Mouse (Mus musculus): ENCODE data around the gene Lin28a. TPM values are rescaled to one million over a fixed set of nuclear protein-coding genes. Genes with fewer than 3 reads are reported as not detected.

The Lin28a gene
- total and polyA plus RNA-seq, 3 experiments: 0.11 TPM; not detected in 2

GRCm38 (mm10) chr4:133967138-133967865 lies 51.3 kb downstream of the Lin28a start:
- peaks cover 69% of the 10 kb centered on the region for H3K36me3 ChIP-seq (replicated peaks)
- peaks cover 40% of the 10 kb centered on the region for H3K4me1 ChIP-seq (ENCODE audit: insufficient read depth, low read depth, low read length)
- peak overlapping the region; percentile 78 for H3K4me3 ChIP-seq (ENCODE audit: low read depth, low read length)
- no peaks in the 10 kb centered on the region for H3K27me3 ChIP-seq (ENCODE audit: insufficient read depth, low read length)
- no peak for TF ChIP-seq GATA1 (IDR thresholded peaks at IDR 0.05; ENCODE audit: borderline replicate concordance, low read length)
- no peak for TF ChIP-seq CTCF (IDR thresholded peaks at IDR 0.05; ENCODE audit: low read depth, low read length)
- TF ChIP-seq TAL1 (conservative IDR thresholded peaks at IDR 0.05; ENCODE audit: low read depth, low read length): no peak
- TF ChIP-seq POLR2AphosphoS5 (IDR thresholded peaks at IDR 0.05; ENCODE audit: insufficient replicate concordance, low read depth, low read length): no peak
- TF ChIP-seq GATA2 (IDR thresholded peaks at IDR 0.05; ENCODE audit: borderline replicate concordance, low read depth, low read length): no peak
- peak; percentile 57 for ATAC-seq (ENCODE audit: extremely low read depth, insufficient number of reproducible peaks, low FRiP score, poor library complexity, severe bottlenecking)
- no peaks in the 10 kb centered on the region for H3K9me3 ChIP-seq (replicated peaks)
- DNase-seq (ENCODE audit: low spot score): peak; percentile 90

- H3K4me3 ChIP-seq (ENCODE audit: low read depth, low read length): peak overlapping the region; percentile 78
- ATAC-seq (ENCODE audit: extremely low read depth, insufficient number of reproducible peaks, low FRiP score, poor library complexity, severe bottlenecking): no peak
- H3K9me3 ChIP-seq (replicated peaks): no peaks in the 10 kb centered on the region
- no peak for DNase-seq (ENCODE audit: low spot score)
- no peaks in the 10 kb centered on the region for H3K27me3 ChIP-seq (ENCODE audit: insufficient read depth, low read length)
- TF ChIP-seq GATA1 (IDR thresholded peaks at IDR 0.05; ENCODE audit: borderline replicate concordance, low read length): no peak
- TF ChIP-seq CTCF (IDR thresholded peaks at IDR 0.05; ENCODE audit: low read depth, low read length): no peak
- TF ChIP-seq GATA2 (IDR thresholded peaks at IDR 0.05; ENCODE audit: borderline replicate concordance, low read depth, low read length): no peak
- TF ChIP-seq POLR2AphosphoS5 (IDR thresholded peaks at IDR 0.05; ENCODE audit: insufficient replicate concordance, low read depth, low read length): no peak
- TF ChIP-seq TAL1 (conservative IDR thresholded peaks at IDR 0.05; ENCODE audit: low read depth, low read length): no peak
- H3K36me3 ChIP-seq (replicated peaks): peaks cover 60% of the 10 kb centered on the region
- peaks cover 40% of the 10 kb centered on the region for H3K4me1 ChIP-seq (ENCODE audit: insufficient read depth, low read depth, low read length)
Observed at GRCm38 (mm10) chr4:133966271-133966940, 52.2 kb downstream of the Lin28a start.

GRCm38 (mm10) chr4:133962566-133962965 lies 56.1 kb downstream of the Lin28a start:
- Histone ChIP-seq H3K4me1 (ENCODE audit: insufficient read depth, low read depth, low read length) (peaks cover 15% of the 10 kb centered on the region), H3K9me3 (replicated peaks) (no peaks in the 10 kb centered on the region), H3K4me3 (ENCODE audit: low read depth, low read length) (no peak overlapping the region), H3K27me3 (ENCODE audit: insufficient read depth, low read length) (no peaks in the 10 kb centered on the region), H3K36me3 (replicated peaks) (peaks cover 39% of the 10 kb centered on the region)
- no peak for TF ChIP-seq GATA2 (IDR thresholded peaks at IDR 0.05; ENCODE audit: borderline replicate concordance, low read depth, low read length)
- TF ChIP-seq TAL1 (conservative IDR thresholded peaks at IDR 0.05; ENCODE audit: low read depth, low read length): no peak
- TF ChIP-seq GATA1 (IDR thresholded peaks at IDR 0.05; ENCODE audit: borderline replicate concordance, low read length): no peak
- no peak for TF ChIP-seq POLR2AphosphoS5 (IDR thresholded peaks at IDR 0.05; ENCODE audit: insufficient replicate concordance, low read depth, low read length)
- TF ChIP-seq CTCF (IDR thresholded peaks at IDR 0.05; ENCODE audit: low read depth, low read length): no peak
- no peak for ATAC-seq (ENCODE audit: extremely low read depth, insufficient number of reproducible peaks, low FRiP score, poor library complexity, severe bottlenecking)
- no peak for DNase-seq (ENCODE audit: low spot score)

GRCm38 (mm10) chr4:133958884-133959283 lies 59.8 kb downstream of the Lin28a start:
- TF ChIP-seq TAL1 (conservative IDR thresholded peaks at IDR 0.05; ENCODE audit: low read depth, low read length) (no peak), GATA2 (IDR thresholded peaks at IDR 0.05; ENCODE audit: borderline replicate concordance, low read depth, low read length) (no peak), POLR2AphosphoS5 (IDR thresholded peaks at IDR 0.05; ENCODE audit: insufficient replicate concordance, low read depth, low read length) (no peak), GATA1 (IDR thresholded peaks at IDR 0.05; ENCODE audit: borderline replicate concordance, low read length) (no peak)
- H3K27me3 ChIP-seq (ENCODE audit: insufficient read depth, low read length): no peaks in the 10 kb centered on the region; the same call in 1 of the 2 replicates
- H3K4me1 ChIP-seq (ENCODE audit: insufficient read depth, low read depth, low read length): no peaks in the 10 kb centered on the region
- DNase-seq (ENCODE audit: low spot score) (no peak), ATAC-seq (ENCODE audit: extremely low read depth, insufficient number of reproducible peaks, low FRiP score, poor library complexity, severe bottlenecking) (no peak)
- no peaks in the 10 kb centered on the region for H3K9me3 ChIP-seq (replicated peaks)
- H3K36me3 ChIP-seq (replicated peaks): peaks cover 15% of the 10 kb centered on the region
- no peak overlapping the region for H3K4me3 ChIP-seq (ENCODE audit: low read depth, low read length)

- no peaks in the 10 kb centered on the region for H3K36me3 ChIP-seq (replicated peaks)
- no peaks in the 10 kb centered on the region for H3K4me1 ChIP-seq (ENCODE audit: insufficient read depth, low read depth, low read length)
- ATAC-seq (ENCODE audit: extremely low read depth, insufficient number of reproducible peaks, low FRiP score, poor library complexity, severe bottlenecking): no peak
- H3K27me3 ChIP-seq (ENCODE audit: insufficient read depth, low read length): peaks cover under 1% of the 10 kb centered on the region
- no peak overlapping the region for H3K4me3 ChIP-seq (ENCODE audit: low read depth, low read length)
- DNase-seq (ENCODE audit: low spot score): no peak
- no peaks in the 10 kb centered on the region for H3K9me3 ChIP-seq (replicated peaks)
- TF ChIP-seq CTCF (IDR thresholded peaks at IDR 0.05; ENCODE audit: low read depth, low read length) (no peak), GATA1 (IDR thresholded peaks at IDR 0.05; ENCODE audit: borderline replicate concordance, low read length) (no peak), GATA2 (IDR thresholded peaks at IDR 0.05; ENCODE audit: borderline replicate concordance, low read depth, low read length) (no peak), TAL1 (conservative IDR thresholded peaks at IDR 0.05; ENCODE audit: low read depth, low read length) (no peak), POLR2AphosphoS5 (IDR thresholded peaks at IDR 0.05; ENCODE audit: insufficient replicate concordance, low read depth, low read length) (no peak)
Observed at GRCm38 (mm10) chr4:133956358-133956757, 62.3 kb downstream of the Lin28a start.

Other genes with a start within 250 kb of the Lin28a start
- gene Rps6ka1, start 131.0 kb downstream of the Lin28a start, total RNA-seq (2014; fragmentation: Nextera tagmentation): 27.3 and 29.6 TPM in 2 replicates
- 29.7 and 35.9 TPM in 2 replicates for gene Rps6ka1, start 131.0 kb downstream of the Lin28a start, total RNA-seq (2017)
- gene Rps6ka1, start 131.0 kb downstream of the Lin28a start, polyA plus RNA-seq (2012): 22.3 and 27.4 TPM in 2 replicates
- 313 and 359 TPM in 2 replicates for gene Hmgn2, start 50.2 kb downstream of the Lin28a start, total RNA-seq (2014; fragmentation: Nextera tagmentation)
- gene Hmgn2, start 50.2 kb downstream of the Lin28a start, total RNA-seq (2017): 127 and 148 TPM in 2 replicates
- 595 and 658 TPM in 2 replicates for gene Hmgn2, start 50.2 kb downstream of the Lin28a start, polyA plus RNA-seq (2012)
- gene Dhdds, start 17.9 kb downstream of the Lin28a start, total RNA-seq (2014; fragmentation: Nextera tagmentation): 21.1 and 21.7 TPM in 2 replicates
- 12.5 and 13.4 TPM in 2 replicates for gene Dhdds, start 17.9 kb downstream of the Lin28a start, total RNA-seq (2017)
- 14.5 and 14.9 TPM in 2 replicates for gene Dhdds, start 17.9 kb downstream of the Lin28a start, polyA plus RNA-seq (2012)
- gene Zfp683, start 35.0 kb upstream of the Lin28a start, total RNA-seq (2014; fragmentation: Nextera tagmentation): not detected in 2 replicates
- gene Zfp683, start 35.0 kb upstream of the Lin28a start, total RNA-seq (2017): not detected in 2 replicates
- not detected in 2 replicates for gene Zfp683, start 35.0 kb upstream of the Lin28a start, polyA plus RNA-seq (2012)
- 0.29 TPM in 1 of 2 replicates, not detected in the other for gene Crybg2, start 42.0 kb upstream of the Lin28a start, total RNA-seq (2014; fragmentation: Nextera tagmentation)
- 0.12 and 0.60 TPM in 2 replicates for gene Crybg2, start 42.0 kb upstream of the Lin28a start, total RNA-seq (2017)
- gene Crybg2, start 42.0 kb upstream of the Lin28a start, polyA plus RNA-seq (2012): 0.46 and 0.83 TPM in 2 replicates
- gene Cd52, start 76.2 kb upstream of the Lin28a start, total RNA-seq (2014; fragmentation: Nextera tagmentation): 1.7 and 2.0 TPM in 2 replicates
- gene Cd52, start 76.2 kb upstream of the Lin28a start, total RNA-seq (2017): 17.5 and 21.1 TPM in 2 replicates
- gene Cd52, start 76.2 kb upstream of the Lin28a start, polyA plus RNA-seq (2012): 1.0 and 1.3 TPM in 2 replicates
- gene Ubxn11, start 83.7 kb upstream of the Lin28a start, total RNA-seq (2014; fragmentation: Nextera tagmentation): 6.0 and 13.8 TPM in 2 replicates
- gene Ubxn11, start 83.7 kb upstream of the Lin28a start, total RNA-seq (2017): 3.4 and 3.9 TPM in 2 replicates
- gene Ubxn11, start 83.7 kb upstream of the Lin28a start, polyA plus RNA-seq (2012): 11.3 and 13.2 TPM in 2 replicates
- 76.6 and 110 TPM in 2 replicates for gene Sh3bgrl3, start 109.9 kb upstream of the Lin28a start, total RNA-seq (2014; fragmentation: Nextera tagmentation)
- 98.4 and 105 TPM in 2 replicates for gene Sh3bgrl3, start 109.9 kb upstream of the Lin28a start, total RNA-seq (2017)
- gene Sh3bgrl3, start 109.9 kb upstream of the Lin28a start, polyA plus RNA-seq (2012): 111 and 202 TPM in 2 replicates
- 31.4 and 41.7 TPM in 2 replicates for gene Cep85, start 168.3 kb upstream of the Lin28a start, total RNA-seq (2014; fragmentation: Nextera tagmentation)
- gene Cep85, start 168.3 kb upstream of the Lin28a start, total RNA-seq (2017): 47.4 and 64.4 TPM in 2 replicates
- gene Cep85, start 168.3 kb upstream of the Lin28a start, polyA plus RNA-seq (2012): 54.9 and 81.9 TPM in 2 replicates
- gene Gm7534, start 184.2 kb upstream of the Lin28a start, total RNA-seq (2014; fragmentation: Nextera tagmentation): not detected in 2 replicates
- gene Gm7534, start 184.2 kb upstream of the Lin28a start, total RNA-seq (2017): 0.05 TPM in 1 of 2 replicates, not detected in the other
- gene Gm7534, start 184.2 kb upstream of the Lin28a start, polyA plus RNA-seq (2012): not detected in 2 replicates
- gene Catsper4, start 208.5 kb upstream of the Lin28a start, total RNA-seq (2014; fragmentation: Nextera tagmentation): not detected in 2 replicates
- not detected in 2 replicates for gene Catsper4, start 208.5 kb upstream of the Lin28a start, total RNA-seq (2017)
- not detected in 2 replicates for gene Catsper4, start 208.5 kb upstream of the Lin28a start, polyA plus RNA-seq (2012)
- not detected in 2 replicates for gene Cnksr1, start 219.6 kb upstream of the Lin28a start, total RNA-seq (2014; fragmentation: Nextera tagmentation)
- 0.44 TPM in 1 of 2 replicates, not detected in the other for gene Cnksr1, start 219.6 kb upstream of the Lin28a start, total RNA-seq (2017)
- 0.03 TPM in 1 of 2 replicates, not detected in the other for gene Cnksr1, start 219.6 kb upstream of the Lin28a start, polyA plus RNA-seq (2012)
- gene E130218I03Rik, start 224.8 kb upstream of the Lin28a start, total RNA-seq (2014; fragmentation: Nextera tagmentation): not detected in 2 replicates
- 0.16 and 0.23 TPM in 2 replicates for gene E130218I03Rik, start 224.8 kb upstream of the Lin28a start, total RNA-seq (2017)
- 0.11 and 0.19 TPM in 2 replicates for gene E130218I03Rik, start 224.8 kb upstream of the Lin28a start, polyA plus RNA-seq (2012)
- 9.0 and 10.2 TPM in 2 replicates for gene Zfp593, start 226.8 kb upstream of the Lin28a start, total RNA-seq (2014; fragmentation: Nextera tagmentation)
- gene Zfp593, start 226.8 kb upstream of the Lin28a start, total RNA-seq (2017): 9.8 and 10.7 TPM in 2 replicates
- gene Zfp593, start 226.8 kb upstream of the Lin28a start, polyA plus RNA-seq (2012): 41.8 and 52.9 TPM in 2 replicates
- gene Gm30191, start 228.1 kb upstream of the Lin28a start, total RNA-seq (2014; fragmentation: Nextera tagmentation): not detected in 2 replicates
- not detected in 2 replicates for gene Gm30191, start 228.1 kb upstream of the Lin28a start, total RNA-seq (2017)
- not detected in 2 replicates for gene Gm30191, start 228.1 kb upstream of the Lin28a start, polyA plus RNA-seq (2012)
- gene Grrp1, start 235.3 kb upstream of the Lin28a start, total RNA-seq (2014; fragmentation: Nextera tagmentation): not detected in 2 replicates
- gene Grrp1, start 235.3 kb upstream of the Lin28a start, total RNA-seq (2017): not detected in 2 replicates
- gene Grrp1, start 235.3 kb upstream of the Lin28a start, polyA plus RNA-seq (2012): not detected in 2 replicates